Mouse (Mus musculus) MEL (cell line): ENCODE data around the gene N4bp1. TPM values are rescaled to one million over a fixed set of nuclear protein-coding genes. Genes with fewer than 3 reads are reported as not detected.
A peak's percentile ranks its signal among the peaks of the same experiment; 100 is the strongest.

Experiments
- DNase-seq: peaks from one replicate; pipeline ENCODE4 v3.0.0; 2011; ENCODE audit warnings: low read depth, low spot score
- H3K27ac ChIP-seq: 2 replicates; pipeline ENCODE4 v1.5.1; 2012; ENCODE audit warnings: low read depth, mild to moderate bottlenecking, control low read depth, low read length, moderate library complexity; ENCODE audit not compliant: control insufficient read depth
- H3K27me3 ChIP-seq, 2 experiments: fragments of 150-350 bp in 1 of 2; sonication (generic) in 1 of 2; 2 replicates each; pipeline ENCODE4 v1.6.1; 2012; ENCODE audit warnings: low read length in 2 of 2, mild to moderate bottlenecking in 2 of 2, improper control_type of control experiment in 1 of 2, moderate library complexity in 1 of 2; ENCODE audit not compliant: insufficient read depth in 2 of 2, control insufficient read depth in 1 of 2
- H3K36me3 ChIP-seq, 2 experiments: 2 replicates each; pipeline ENCODE4 v1.6.1; 2012 to 2014; ENCODE audit warnings: low read length in 2 of 2, improper control_type of control experiment in 1 of 2, inconsistent platforms in 1 of 2, mild to moderate bottlenecking in 1 of 2; ENCODE audit not compliant: insufficient read depth in 2 of 2, control insufficient read depth in 1 of 2
- H3K4me1 ChIP-seq, 2 experiments: fragments of 150-350 bp in 1 of 2; sonication (generic) in 1 of 2; 2 replicates each; pipeline ENCODE4 v1.6.1; 2012; ENCODE audit warnings: low read length in 2 of 2, improper control_type of control experiment in 1 of 2, mild to moderate bottlenecking in 1 of 2; ENCODE audit not compliant: insufficient read depth in 2 of 2, control insufficient read depth in 1 of 2
- H3K4me3 ChIP-seq, 2 experiments: fragments of 150-350 bp in 1 of 2; sonication (generic) in 1 of 2; 2 replicates each; pipeline ENCODE4 v1.5.1; 2012; ENCODE audit warnings: low read depth in 2 of 2, low read length in 2 of 2, mild to moderate bottlenecking in 2 of 2, moderate library complexity in 2 of 2, control low read depth in 1 of 2, improper control_type of control experiment in 1 of 2; ENCODE audit not compliant: control insufficient read depth in 1 of 2, insufficient read depth in 1 of 2
- H3K79me2 ChIP-seq: 2 replicates; pipeline ENCODE4 v1.6.1; 2012; ENCODE audit warnings: mild to moderate bottlenecking, low read length, moderate library complexity; ENCODE audit not compliant: control insufficient read depth, poor library complexity, insufficient read depth
- H3K9ac ChIP-seq: 2 replicates; pipeline ENCODE4 v1.6.1; 2012; ENCODE audit warnings: low read depth, mild to moderate bottlenecking, control low read depth, low read length, moderate library complexity; ENCODE audit not compliant: control insufficient read depth, poor library complexity, severe bottlenecking
- H3K9me3 ChIP-seq: fragments of 150-350 bp; sonication (generic); replicated peaks from 2 replicates; pipeline ENCODE4 v1.6.1; 2012; ENCODE audit warnings: mild to moderate bottlenecking, low read length, improper control_type of control experiment, moderate library complexity; ENCODE audit not compliant: insufficient read depth
- BHLHE40 ChIP-seq: IDR thresholded peaks from 2 replicates; pipeline ENCODE4 v1.6.1; 2012; ENCODE audit warnings: low read depth, mild to moderate bottlenecking, inconsistent platforms, low read length, improper control_type of control experiment, borderline replicate concordance
- CHD1 ChIP-seq: IDR thresholded peaks from 2 replicates; pipeline ENCODE4 v1.6.1; 2012; ENCODE audit warnings: low read depth, mild to moderate bottlenecking, inconsistent platforms, low read length, improper control_type of control experiment
- CHD2 ChIP-seq: IDR thresholded peaks from 2 replicates; pipeline ENCODE4 v1.6.1; 2011; ENCODE audit warnings: low read length, improper control_type of control experiment
- CTCF ChIP-seq, 3 experiments: IDR thresholded peaks in 2 of 3; conservative IDR thresholded peaks in 1 of 3; 2 replicates each; pipeline ENCODE4 v1.5.1; 2011 to 2012; ENCODE audit warnings: low read length in 3 of 3, low read depth in 2 of 3, mild to moderate bottlenecking in 2 of 3, improper control_type of control experiment in 1 of 3, inconsistent platforms in 1 of 3, mixed read lengths in 1 of 3, moderate library complexity in 1 of 3; ENCODE audit not compliant: control insufficient read depth in 1 of 3, insufficient read depth in 1 of 3, poor library complexity in 1 of 3, severe bottlenecking in 1 of 3
- ELF1 ChIP-seq: IDR thresholded peaks from 2 replicates; pipeline ENCODE4 v1.6.1; 2014; ENCODE audit warnings: low read depth, mild to moderate bottlenecking, inconsistent platforms, low read length, improper control_type of control experiment, moderate library complexity
- EP300 ChIP-seq, 2 experiments: IDR thresholded peaks; 2 replicates each; pipeline ENCODE4 v1.6.1; 2011; ENCODE audit warnings: improper control_type of control experiment in 2 of 2, low read length in 2 of 2, low read depth in 1 of 2, mild to moderate bottlenecking in 1 of 2
- ETS1 ChIP-seq: IDR thresholded peaks from 2 replicates; pipeline ENCODE4 v1.6.1; 2012; ENCODE audit warnings: low read depth, mild to moderate bottlenecking, inconsistent platforms, low read length, improper control_type of control experiment, moderate library complexity
- GATA1 ChIP-seq: IDR thresholded peaks from 2 replicates; pipeline ENCODE4 v1.6.1; 2011; ENCODE audit warnings: low read depth, low read length, improper control_type of control experiment
- JUND ChIP-seq: IDR thresholded peaks from 2 replicates; pipeline ENCODE4 v1.6.1; 2011; ENCODE audit warnings: low read depth, mild to moderate bottlenecking, improper control_type of control experiment, low read length
- KAT2A ChIP-seq: conservative IDR thresholded peaks from 2 replicates; pipeline ENCODE4 v1.6.1; 2012; ENCODE audit warnings: low read depth, low read length, improper control_type of control experiment, inconsistent platforms
- MAX ChIP-seq: IDR thresholded peaks from 2 replicates; pipeline ENCODE4 v1.6.1; 2011; ENCODE audit warnings: low read length, improper control_type of control experiment
- MEF2A ChIP-seq: IDR thresholded peaks from 2 replicates; pipeline ENCODE4 v1.6.1; 2014; ENCODE audit warnings: low read depth, mild to moderate bottlenecking, inconsistent platforms, low read length, improper control_type of control experiment; ENCODE audit not compliant: poor library complexity, insufficient replicate concordance, severe bottlenecking; ENCODE audit errors: extremely low read depth
- MXI1 ChIP-seq: IDR thresholded peaks from 2 replicates; pipeline ENCODE4 v1.6.1; 2011; ENCODE audit warnings: mild to moderate bottlenecking, low read depth, low read length, improper control_type of control experiment
- MYB ChIP-seq: IDR thresholded peaks from 2 replicates; pipeline ENCODE4 v1.6.1; 2011; ENCODE audit warnings: mild to moderate bottlenecking, low read depth, low read length, improper control_type of control experiment
- RAD21 ChIP-seq: IDR thresholded peaks from 2 replicates; pipeline ENCODE4 v1.6.1; 2011; ENCODE audit warnings: mild to moderate bottlenecking, low read depth, low read length, improper control_type of control experiment
- SIN3A ChIP-seq: IDR thresholded peaks from 2 replicates; pipeline ENCODE4 v1.6.1; 2012; ENCODE audit warnings: low read length, improper control_type of control experiment, inconsistent platforms
- TCF12 ChIP-seq: IDR thresholded peaks from 2 replicates; pipeline ENCODE4 v1.6.1; 2014; ENCODE audit warnings: low read depth, mild to moderate bottlenecking, inconsistent platforms, low read length, improper control_type of control experiment, moderate library complexity
- UBTF ChIP-seq: IDR thresholded peaks from 2 replicates; pipeline ENCODE4 v1.6.1; 2012; ENCODE audit warnings: low read depth, mild to moderate bottlenecking, inconsistent platforms, low read length, improper control_type of control experiment, moderate library complexity, borderline replicate concordance; ENCODE audit not compliant: insufficient read depth
- USF1 ChIP-seq: IDR thresholded peaks from 2 replicates; pipeline ENCODE4 v1.6.1; 2014; ENCODE audit warnings: low read depth, mild to moderate bottlenecking, inconsistent platforms, low read length, improper control_type of control experiment, moderate library complexity
- ZMIZ1 ChIP-seq: IDR thresholded peaks from 2 replicates; pipeline ENCODE4 v1.6.1; 2012; ENCODE audit warnings: low read depth, mild to moderate bottlenecking, inconsistent platforms, low read length, improper control_type of control experiment, moderate library complexity
- polyA plus RNA-seq, 2 experiments: library from polyadenylated mRNA; stranded (reverse) in 1 of 2; unstranded in 1 of 2; fragments of >175 nt in 1 of 2; fragments of >200 nt in 1 of 2; gene quantifications; 2 replicates each; pipeline versions ENCODE4 v1.2.1 to v1.2.4; 2012; ENCODE audit warnings: low replicate concordance in 2 of 2, low read depth in 1 of 2; ENCODE audit not compliant: insufficient read length in 2 of 2, insufficient read depth in 1 of 2, missing spikeins in 1 of 2
- total RNA-seq: library from RNA; depleted of rRNA; stranded (reverse); fragments of 300-350 nt; gene quantifications from 2 replicates; pipeline ENCODE4 v1.2.3, GENCODE M21; 2012

Gene N4bp1
- total and polyA plus RNA-seq, 3 experiments = 13.4 to 24.0 TPM; not detected in 1

GRCm38 (mm10) chr8:86891533-86891932 lies 6.5 kb upstream of the N4bp1 start:
- Histone ChIP-seq H3K79me2 (no peaks in the 10 kb centered on the region), H3K9ac (no peak overlapping the region), H3K4me3 (no peak overlapping the region), H3K4me1 (peaks cover 2 to 19% of the 10 kb centered on the region in 2 experiments; a peak in 3 of 4 replicates), H3K9me3 (no peaks in the 10 kb centered on the region), H3K27ac (no peak overlapping the region), H3K36me3 (peaks cover 0 to 19% of the 10 kb centered on the region in 2 experiments; a peak in 2 of 4 replicates), H3K27me3 (no peaks in the 10 kb centered on the region)
- no peak for TF ChIP-seq JUND
- DNase-seq = no peak

- Histone ChIP-seq H3K36me3 (peaks cover 0 to 24% of the 10 kb centered on the region in 2 experiments; a peak in 2 of 4 replicates), H3K4me3 (peak overlapping the region in 1 of 2 experiments; percentile 4; a peak in 2 of 4 replicates), H3K9ac (peak overlapping the region; percentile 23), H3K9me3 (no peaks in the 10 kb centered on the region), H3K79me2 (peaks cover 16% of the 10 kb centered on the region), H3K27ac (peak overlapping the region; percentile 28), H3K27me3 (no peaks in the 10 kb centered on the region), H3K4me1 (peaks cover 2 to 27% of the 10 kb centered on the region in 2 experiments; a peak in 3 of 4 replicates)
- TF ChIP-seq SIN3A = peak; percentile 8; the same call in 1 of the 2 replicates
- TF ChIP-seq BHLHE40 = no peak
- TF ChIP-seq USF1 = peak; percentile 66
- TF ChIP-seq GATA1 = no peak
- no peak for TF ChIP-seq UBTF
- no peak for TF ChIP-seq MYB
- TF ChIP-seq EP300 (IDR thresholded peaks at IDR 0.05; ENCODE audit: low read depth in 1 of 2, low read length in 2 of 2) = peak; percentile 10 to 30; a peak in 2 of 4 replicates
- no peak for TF ChIP-seq TCF12
- peak in 2 of 3 experiments; percentile 13 to 20; a peak in 1 of 6 replicates for TF ChIP-seq CTCF (IDR thresholded peaks at IDR 0.05 in 2 of 3, conservative IDR thresholded peaks at IDR 0.05 in 1 of 3; ENCODE audit: control insufficient read depth in 1 of 3, insufficient read depth in 1 of 3, low read depth in 2 of 3, low read length in 3 of 3, poor library complexity in 1 of 3, severe bottlenecking in 1 of 3)
- TF ChIP-seq ETS1 = peak; percentile 15; the same call in 1 of the 2 replicates
- DNase-seq = peak; percentile 80
These were observed 3.2 kb upstream of the N4bp1 start for GRCm38 (mm10) chr8:86888058-86888939.

- Histone ChIP-seq H3K27me3 (no peaks in the 10 kb centered on the region), H3K36me3 (peaks cover 0 to 29% of the 10 kb centered on the region in 2 experiments; a peak in 2 of 4 replicates), H3K4me1 (peaks cover 2 to 32% of the 10 kb centered on the region in 2 experiments; a peak in 3 of 4 replicates), H3K27ac (peak overlapping the region; percentile 72), H3K4me3 (peak overlapping the region; percentile 71 to 76), H3K79me2 (peaks cover 51% of the 10 kb centered on the region), H3K9ac (peak overlapping the region; percentile 94), H3K9me3 (no peaks in the 10 kb centered on the region)
- peak; percentile 79 for DNase-seq
- no peak for TF ChIP-seq RAD21
- 0 out of 2 replicates have a peak, but pooled peaks have one; percentile 0 for TF ChIP-seq ELF1
- TF ChIP-seq CHD2 = no peak
- TF ChIP-seq CHD1 = no peak
- no peak for TF ChIP-seq KAT2A
- TF ChIP-seq JUND = 0 out of 2 replicates have a peak, but pooled peaks have one; percentile 17
- TF ChIP-seq MEF2A = no peak
- TF ChIP-seq ZMIZ1 = no peak
- TF ChIP-seq CTCF (IDR thresholded peaks at IDR 0.05 in 2 of 3, conservative IDR thresholded peaks at IDR 0.05 in 1 of 3; ENCODE audit: control insufficient read depth in 1 of 3, insufficient read depth in 1 of 3, low read depth in 2 of 3, low read length in 3 of 3, poor library complexity in 1 of 3, severe bottlenecking in 1 of 3) = no peak
- TF ChIP-seq MAX = no peak
- TF ChIP-seq SIN3A = peak; percentile 60
- peak; percentile 57 for TF ChIP-seq ETS1
- TF ChIP-seq USF1 = no peak
- TF ChIP-seq GATA1 = no peak
- TF ChIP-seq MXI1 = peak; percentile 40; the same call in 1 of the 2 replicates
These were observed 991 bp downstream of the N4bp1 start for GRCm38 (mm10) chr8:86884067-86884466.
